ENCODE assay signal across 9 mouse cellular contexts in genomic region chr14:44979887-44980286, GRCm38 (mm10). TPM values are rescaled to one million over a fixed set of nuclear protein-coding genes. Genes with fewer than 3 reads are reported as not detected.
DNase-seq lines count a peak whose midpoint lies in the region; ATAC-seq and TF ChIP-seq lines count a peak whose summit lies in the region.
"Had no signal": no experiment of that assay in that cellular context is flagged by ENCODE, and none has a peak within 500 bp of the region (broad histone marks: within the 10 kb centered on the region; RNA-seq: fewer than 3 reads in every experiment).

No protein-coding gene starts in this region.

- H3K9me3 ChIP-seq in kidney, embryonic 15.5 days (replicated peaks), result no peaks in the 10 kb centered on the region
- H3K9me3 ChIP-seq in hindbrain, embryonic 10.5 days, result no peaks in the 10 kb centered on the region
- H3K9me3 ChIP-seq: embryonic facial prominence, embryonic 15.5 days had no signal

- no peaks in the 10 kb centered on the region for H3K36me3 ChIP-seq in kidney, adult 2 months (ENCODE audit: control insufficient read depth, insufficient read depth, low read length)
- H3K36me3 ChIP-seq in kidney, embryonic 15.5 days, result no peaks in the 10 kb centered on the region
- no peaks in the 10 kb centered on the region for H3K36me3 ChIP-seq in C2C12 (ENCODE audit: control insufficient read depth, insufficient read depth)
- no peaks in the 10 kb centered on the region for H3K36me3 ChIP-seq in hindbrain, embryonic 10.5 days
- H3K36me3 ChIP-seq: embryonic facial prominence, embryonic 15.5 days had no signal

- DNase-seq in kidney, adult 2 months, result peak; percentile 38
- DNase-seq in 3T3-L1 (ENCODE audit: low read depth, low spot score), result peak; percentile 42
- peak; percentile 32 for DNase-seq in heart, postnatal 4 days
- DNase-seq in c-Kit-positive CD71-positive TER-119-positive erythroid progenitor cells, embryonic 14.5 days (ENCODE audit: low spot score), result no peak
- DNase-seq in urinary bladder, postnatal 25 days (ENCODE audit: low spot score), result no peak
- no peak for DNase-seq in hindbrain, embryonic 10.5 days (ENCODE audit: low spot score)

- H3K79me2 ChIP-seq in C2C12 (ENCODE audit: control insufficient read depth, insufficient read depth), result no peaks in the 10 kb centered on the region

- H3K79me3 ChIP-seq in C2C12 (ENCODE audit: low read depth), result no peaks in the 10 kb centered on the region

- H3K4me2 ChIP-seq in kidney, embryonic 15.5 days, result no peak overlapping the region
- H3K4me2 ChIP-seq: embryonic facial prominence, embryonic 15.5 days had no signal

- no peaks in the 10 kb centered on the region for H3K27me3 ChIP-seq in kidney, adult 2 months (replicated peaks; ENCODE audit: control insufficient read depth, insufficient read depth, low read length)
- 0 out of 2 replicates have a peak, but pooled peaks cover 10% of the 10 kb centered on the region for H3K27me3 ChIP-seq in kidney, embryonic 15.5 days
- no peaks in the 10 kb centered on the region for H3K27me3 ChIP-seq in C2C12 (ENCODE audit: control insufficient read depth, insufficient read depth, insufficient read length)
- no peaks in the 10 kb centered on the region for H3K27me3 ChIP-seq in hindbrain, embryonic 10.5 days (ENCODE audit: insufficient read depth, poor library complexity, severe bottlenecking)
- H3K27me3 ChIP-seq: embryonic facial prominence, embryonic 15.5 days had no signal

- H3K9ac ChIP-seq in kidney, embryonic 15.5 days, result no peak overlapping the region
- H3K9ac ChIP-seq: embryonic facial prominence, embryonic 15.5 days had no signal

- 12% methylated on average over 3 of the region's 3 CpGs for WGBS in kidney, adult 2 months
- 36% methylated on average over 3 of the region's 3 CpGs for WGBS in kidney, embryonic 15.5 days
- 52% methylated on average over 3 of the region's 3 CpGs for WGBS in hindbrain, embryonic 10.5 days

- TF ChIP-seq POLR2A in kidney, adult 2 months (IDR thresholded peaks at IDR 0.05; ENCODE audit: low read depth, low read length), result no peak

- no peak overlapping the region for H3ac ChIP-seq in C2C12 (ENCODE audit: control insufficient read depth, insufficient read length, low read depth)

- no peak overlapping the region for H3K4me3 ChIP-seq in kidney, adult 2 months (ENCODE audit: insufficient read depth, low read depth, low read length)
- H3K4me3 ChIP-seq in kidney, embryonic 15.5 days (replicated peaks), result no peak overlapping the region
- no peak overlapping the region for H3K4me3 ChIP-seq in C2C12 (ENCODE audit: insufficient read depth, poor library complexity, severe bottlenecking)
- H3K4me3 ChIP-seq in hindbrain, embryonic 10.5 days, result no peak overlapping the region
- H3K4me3 ChIP-seq: embryonic facial prominence, embryonic 15.5 days had no signal

- no peaks in the 10 kb centered on the region for H3K4me1 ChIP-seq in kidney, adult 2 months (ENCODE audit: control insufficient read depth, insufficient read depth, low read length)
- no peaks in the 10 kb centered on the region for H3K4me1 ChIP-seq in kidney, embryonic 15.5 days
- H3K4me1 ChIP-seq in hindbrain, embryonic 10.5 days (replicated peaks), result no peaks in the 10 kb centered on the region
- H3K4me1 ChIP-seq: embryonic facial prominence, embryonic 15.5 days had no signal

- no peak overlapping the region for H3K27ac ChIP-seq in kidney, adult 2 months (ENCODE audit: insufficient read depth, low read depth, low read length)
- H3K27ac ChIP-seq in kidney, embryonic 15.5 days, result no peak overlapping the region
- H3K27ac ChIP-seq in hindbrain, embryonic 10.5 days, result no peak overlapping the region
- H3K27ac ChIP-seq: embryonic facial prominence, embryonic 15.5 days had no signal

- no peak for ATAC-seq in kidney, embryonic 15.5 days (replicated peaks; ENCODE audit: low FRiP score)

- peak; percentile 29; the same call in 1 of the 2 replicates for TF ChIP-seq CTCF in kidney, adult 2 months (conservative IDR thresholded peaks at IDR 0.05; ENCODE audit: insufficient read depth, insufficient read length, low read depth, low read length)
- no peak for TF ChIP-seq CTCF in C2C12 (IDR thresholded peaks at IDR 0.05; ENCODE audit: control insufficient read depth, insufficient read depth, insufficient read length)

TF ChIP-seq in C2C12, 6 proteins besides CTCF, POLR2A, EP300 and RAD21:
- TF ChIP-seq USF1 (IDR thresholded peaks at IDR 0.05; ENCODE audit: low read depth), result peak; percentile 7
- TF ChIP-seq MAX (IDR thresholded peaks at IDR 0.05), result no peak

RNA-seq across cellular contexts. Expression of gene Ptger2, which starts 8.1 kb away (rescaled TPM):
- 0.52 and 0.65 TPM in 2 replicates for polyA plus RNA-seq in kidney, adult 2 months (2012; rRNA removed)
- polyA plus RNA-seq in kidney, embryonic 15.5 days (2015; fragmentation: Nextera tagmentation; extraction: Ambion mirVana), result 0.52 and 0.64 TPM in 2 replicates
- polyA plus RNA-seq in C2C12 (2012; fragmentation: generic; extraction: Trizol), result not detected
- total RNA-seq in heart, postnatal 4 days (2021), result under 1 TPM; 0.14 to 0.17 TPM
- 0.04 and 0.14 TPM in 2 replicates for polyA plus RNA-seq in hindbrain, embryonic 10.5 days (2016; fragmentation: Nextera tagmentation; extraction: Ambion mirVana)

Comparison
In these comparisons a context has a peak if more than half of its experiments do, and no peak if none do; other contexts are left out.
1. DNase-seq: peak in kidney, adult 2 months (single experiment), 3T3-L1 (single experiment) and heart, postnatal 4 days (single experiment); none in c-Kit-positive CD71-positive TER-119-positive erythroid progenitor cells, embryonic 14.5 days (single experiment), urinary bladder, postnatal 25 days (single experiment) and hindbrain, embryonic 10.5 days (single experiment).